ENCODE assay signal across 34 mouse cellular contexts in the genomic region with DNA sequence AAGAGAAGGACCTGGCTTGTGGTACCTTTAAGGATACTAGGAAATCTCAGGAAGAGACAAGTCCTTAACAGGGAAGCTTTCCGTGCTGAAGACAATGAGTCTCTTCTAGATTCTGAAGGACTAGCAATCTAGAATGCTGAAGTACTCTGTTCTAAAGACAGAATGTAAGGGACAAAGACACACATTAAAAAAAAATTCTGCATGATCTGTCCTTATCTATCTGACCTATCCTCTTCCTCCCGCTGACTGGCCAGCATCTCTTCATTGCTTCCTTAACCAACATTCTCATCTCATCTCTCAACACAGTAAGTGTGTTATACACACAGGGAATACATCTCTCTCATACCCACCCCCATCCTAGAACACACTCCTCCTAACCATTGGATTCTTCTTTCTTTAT. TPM values are rescaled to one million over a fixed set of nuclear protein-coding genes. Genes with fewer than 3 reads are reported as not detected.
"Had no signal": no experiment of that assay in that cellular context is flagged by ENCODE, and none has a peak within 500 bp of the region (broad histone marks: within the 10 kb centered on the region; RNA-seq: fewer than 3 reads in every experiment).

A gene (minus strand): TSS at position 101 of the 400 bp plus-strand sequence.

- H3K27me3 ChIP-seq: embryonic facial prominence, embryonic 12.5 days; embryonic facial prominence, embryonic 13.5 days; embryonic facial prominence, embryonic 15.5 days; forebrain, embryonic 12.5 days; forebrain, embryonic 13.5 days; forebrain, embryonic 15.5 days had no signal

- H3K9ac ChIP-seq: embryonic facial prominence, embryonic 12.5 days; embryonic facial prominence, embryonic 13.5 days; embryonic facial prominence, embryonic 15.5 days; forebrain, embryonic 12.5 days; forebrain, embryonic 13.5 days; forebrain, embryonic 15.5 days; forebrain, postnatal 0 days had no signal

- H3K36me3 ChIP-seq: embryonic facial prominence, embryonic 10.5 days; embryonic facial prominence, embryonic 12.5 days; embryonic facial prominence, embryonic 13.5 days; embryonic facial prominence, embryonic 15.5 days; forebrain, embryonic 10.5 days; forebrain, embryonic 12.5 days; forebrain, embryonic 15.5 days had no signal

- DNase-seq: cerebellum, adult 2 months; cerebellum, adult 8-10 months; cerebellum, adult 9-10 months; cerebellum, adult 9-11 months; cerebellum, postnatal 10 days; cerebellum, postnatal 14 days; cerebellum, postnatal 25 days; cerebellum, postnatal 36 days; embryo, embryonic 11 days; forebrain, postnatal 0 days; gastrocnemius, adult 2 months; gastrocnemius, postnatal 10 days; gastrocnemius, postnatal 14 days; gastrocnemius, postnatal 25 days; gastrocnemius, postnatal 36 days; heart, adult 11 months; heart, adult 18-20 months had no signal

- H3K4me1 ChIP-seq: embryonic facial prominence, embryonic 12.5 days; embryonic facial prominence, embryonic 13.5 days; embryonic facial prominence, embryonic 15.5 days; forebrain, embryonic 10.5 days; forebrain, embryonic 12.5 days; forebrain, embryonic 13.5 days had no signal

- H3K9me3 ChIP-seq: embryonic facial prominence, embryonic 10.5 days; embryonic facial prominence, embryonic 12.5 days; embryonic facial prominence, embryonic 13.5 days; embryonic facial prominence, embryonic 15.5 days; forebrain, embryonic 10.5 days; forebrain, embryonic 12.5 days; forebrain, embryonic 13.5 days; forebrain, embryonic 15.5 days had no signal

- H3K27ac ChIP-seq: embryonic facial prominence, embryonic 10.5 days; embryonic facial prominence, embryonic 12.5 days; embryonic facial prominence, embryonic 13.5 days; embryonic facial prominence, embryonic 15.5 days; forebrain, embryonic 10.5 days; forebrain, embryonic 12.5 days; forebrain, embryonic 13.5 days; forebrain, embryonic 15.5 days; gastrocnemius, adult 2 months had no signal

- H3K4me2 ChIP-seq: embryonic facial prominence, embryonic 12.5 days; embryonic facial prominence, embryonic 13.5 days; embryonic facial prominence, embryonic 15.5 days; forebrain, embryonic 12.5 days; forebrain, embryonic 13.5 days; forebrain, embryonic 15.5 days had no signal

- H3K4me3 ChIP-seq: embryonic facial prominence, embryonic 10.5 days; embryonic facial prominence, embryonic 12.5 days; embryonic facial prominence, embryonic 13.5 days; embryonic facial prominence, embryonic 15.5 days; erythroblast, embryonic 14.5 days; forebrain, embryonic 10.5 days; forebrain, embryonic 12.5 days; forebrain, embryonic 13.5 days; forebrain, embryonic 15.5 days; gastrocnemius, adult 2 months had no signal

- ATAC-seq: forebrain, embryonic 13.5 days; forebrain, embryonic 14.5 days; forebrain, embryonic 15.5 days; forebrain, embryonic 16.5 days; forebrain, postnatal 0 days had no signal

RNA-seq across cellular contexts. Expression of the gene that starts here (rescaled TPM):
- total RNA-seq: common myeloid progenitor, adult 5-6 weeks; forebrain, postnatal 0 days; gastrocnemius, adult 18-20 months; gastrocnemius, adult 2 months; gastrocnemius, adult 8-10 months; gastrocnemius, postnatal 14 days; gastrocnemius, postnatal 25 days; gastrocnemius, postnatal 36 days; granulocyte monocyte progenitor cell, adult 5-6 weeks; heart, adult 18-20 months had no signal
- polyA plus RNA-seq: cerebellum, adult 2 months; embryonic facial prominence, embryonic 10.5 days; embryonic facial prominence, embryonic 11.5 days; embryonic facial prominence, embryonic 12.5 days; embryonic facial prominence, embryonic 13.5 days; embryonic facial prominence, embryonic 15.5 days; erythroblast, embryonic 14.5 days; forebrain, embryonic 11.5 days; forebrain, embryonic 14.5 days had no signal
